Mouse (Mus musculus) adrenal gland, adult 2 months (tissue): Measurements from ENCODE around the gene Stambp. TPM values are rescaled to one million over a fixed set of nuclear protein-coding genes. Genes with fewer than 3 reads are reported as not detected.
A peak's percentile ranks its signal among the peaks of the same experiment; 100 is the strongest.
"Not testable (repeated sequence)": the region's sequence is repeated elsewhere in the genome, so short reads cannot be mapped to it uniquely, and the experiment has no call there.

Source experiments
- DNase-seq: peaks from one replicate; pipeline ENCODE4 v3.0.0; 2021
- long read RNA-seq: library from polyadenylated mRNA; stranded (forward); transcript quantifications from one replicate; pipeline ENCODE4 v2.0.0, GENCODE M21; 2021
- polyA plus RNA-seq: library from polyadenylated mRNA; depleted of rRNA; stranded (reverse); fragments of >200 nt; gene quantifications from 2 replicates; pipeline ENCODE4 v1.2.3, GENCODE M21; 2012; rRNA removed
- total RNA-seq, 2 experiments: library from RNA; stranded (reverse); gene quantifications; 2 replicates each; pipeline ENCODE4 v1.2.3; 2021

Gene Stambp
- total RNA-seq: 10 to 100 TPM; 22.3 to 22.7 TPM
- 4.0 and 4.4 TPM in 2 replicates for polyA plus RNA-seq
- long read RNA-seq, transcript Stambp-201 (10 exons, 2,364 nt): major isoform, 21 of 24 reads
- long read RNA-seq, partial matches to known transcripts: 3 of 24 reads
- long read RNA-seq, other reads (novel, unspliced or antisense): 0 of 24 reads

- DNase-seq: no peak
Measured at GRCm38 (mm10) chr6:83572671-83573070, at the start of gene Stambp. TSS of gene Stambp (minus strand) at chr6:83572729.

GRCm38 (mm10) chr6:83619955-83620354 is 47.4 kb upstream of the Stambp start:
- no peak for DNase-seq

GRCm38 (mm10) chr6:83617581-83618335 is 45.2 kb upstream of the Stambp start:
- DNase-seq: no peak

GRCm38 (mm10) chr6:83616512-83616911 is 44.0 kb upstream of the Stambp start:
- peak; percentile 65 for DNase-seq

GRCm38 (mm10) chr6:83614469-83614868 is 41.9 kb upstream of the Stambp start:
- no peak for DNase-seq

- DNase-seq: no peak
Measured at GRCm38 (mm10) chr6:83612976-83613375, 40.4 kb upstream of the Stambp start.

- no peak for DNase-seq
Measured at GRCm38 (mm10) chr6:83599636-83600174, 27.2 kb upstream of the Stambp start.

GRCm38 (mm10) chr6:83599060-83599550 is 26.6 kb upstream of the Stambp start:
- DNase-seq: no peak

- DNase-seq: peak; percentile 43
Measured at GRCm38 (mm10) chr6:83598646-83599045, 26.1 kb upstream of the Stambp start.

- DNase-seq: no peak
Measured at GRCm38 (mm10) chr6:83597988-83598387, 25.5 kb upstream of the Stambp start.

- DNase-seq: no peak
Measured at GRCm38 (mm10) chr6:83595035-83595434, 22.5 kb upstream of the Stambp start.

GRCm38 (mm10) chr6:83593896-83594295 is 21.4 kb upstream of the Stambp start:
- DNase-seq: no peak

GRCm38 (mm10) chr6:83592051-83592450 is 19.5 kb upstream of the Stambp start:
- no peak for DNase-seq

- no peak for DNase-seq
Measured at GRCm38 (mm10) chr6:83590301-83590700, 17.8 kb upstream of the Stambp start.

- not testable (repeated sequence) for DNase-seq
Measured at GRCm38 (mm10) chr6:83587191-83587590, 14.7 kb upstream of the Stambp start.

- DNase-seq: not testable (repeated sequence)
Measured at GRCm38 (mm10) chr6:83585328-83585727, 12.8 kb upstream of the Stambp start.

GRCm38 (mm10) chr6:83583591-83583990 is 11.1 kb upstream of the Stambp start:
- no peak for DNase-seq

GRCm38 (mm10) chr6:83582938-83583270 is 10.4 kb upstream of the Stambp start:
- no peak for DNase-seq

- DNase-seq: no peak
Measured at GRCm38 (mm10) chr6:83582135-83582937, 9.8 kb upstream of the Stambp start.

- DNase-seq: no peak
Measured at GRCm38 (mm10) chr6:83577534-83577933, 5.0 kb upstream of the Stambp start.

- no peak for DNase-seq
Measured at GRCm38 (mm10) chr6:83575609-83576008, 3.1 kb upstream of the Stambp start.

GRCm38 (mm10) chr6:83571840-83572667 is 475 bp downstream of the Stambp start:
- peak; percentile 93 for DNase-seq
